Mouse (Mus musculus): ENCODE data around the gene Cpsf4l.
"Not testable (repeated sequence)": the region's sequence is repeated elsewhere in the genome, so short reads cannot be mapped to it uniquely, and the experiment has no call there.

The Cpsf4l gene

DNA sequence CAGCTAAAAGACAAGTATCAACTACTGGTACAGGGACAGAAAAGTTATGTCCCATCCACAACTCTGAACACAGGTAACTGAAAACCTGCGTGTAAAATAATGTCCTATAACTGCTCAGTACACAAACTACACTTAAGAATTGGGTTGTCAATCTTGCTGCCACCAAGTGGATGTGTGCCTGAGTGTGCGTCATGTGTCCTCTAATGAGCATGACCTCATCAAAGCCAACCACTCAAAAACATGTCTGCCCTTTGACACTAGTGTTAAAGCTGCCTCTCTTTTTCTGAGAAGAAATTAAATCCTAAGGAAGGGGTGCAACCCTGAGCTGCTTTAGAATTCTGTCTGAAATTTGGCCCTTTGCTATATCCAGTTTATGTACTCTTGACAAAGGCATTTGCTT lies 45.5 kb downstream of the Cpsf4l start:
- DNase-seq = no peak

DNA sequence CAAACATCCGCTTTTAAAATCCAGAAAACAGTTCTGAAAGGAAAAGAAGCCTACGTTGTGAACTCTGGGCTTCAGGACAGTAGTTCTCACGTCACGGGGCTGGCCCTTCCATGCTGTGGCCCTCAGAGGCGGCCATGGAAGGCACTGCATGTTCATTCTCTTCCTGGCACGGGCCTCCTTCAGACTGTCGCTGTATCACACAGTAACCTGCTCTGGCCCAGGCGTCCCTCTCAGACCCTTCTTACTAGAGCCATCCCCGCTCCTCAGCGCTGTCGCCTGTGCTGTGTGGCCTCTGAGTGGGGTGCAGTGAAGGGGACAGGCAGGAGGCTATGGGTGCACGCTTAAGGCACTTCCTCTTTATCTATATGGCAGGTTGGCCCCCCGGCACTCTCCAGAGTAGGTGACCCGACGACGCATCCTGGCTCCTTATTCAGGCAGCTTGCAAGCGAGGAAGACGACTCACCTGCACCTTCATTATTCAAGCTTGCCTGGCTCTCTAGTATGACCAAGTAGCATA lies 47.9 kb downstream of the Cpsf4l start:
- DNase-seq = no peak

DNA sequence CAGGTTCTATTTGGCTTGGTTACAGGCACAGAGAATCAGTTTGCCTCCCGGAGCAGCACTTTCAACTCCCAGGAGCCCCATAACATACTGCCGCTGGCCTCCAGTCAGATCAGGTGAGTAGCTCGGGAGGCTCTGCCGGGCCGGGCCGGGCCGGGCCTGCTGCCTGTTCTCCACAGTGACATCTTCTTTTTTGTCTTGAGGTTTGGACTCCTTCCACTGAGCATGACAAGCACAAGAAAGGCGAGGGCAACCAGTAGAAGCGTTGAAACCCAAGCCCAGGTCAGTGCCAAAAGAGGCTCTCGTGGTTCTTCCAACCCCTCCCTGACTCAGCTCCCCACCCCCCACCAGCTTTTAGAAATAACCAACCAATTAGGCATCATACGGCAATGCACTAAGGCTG lies 48.9 kb downstream of the Cpsf4l start:
- DNase-seq = no peak

DNA sequence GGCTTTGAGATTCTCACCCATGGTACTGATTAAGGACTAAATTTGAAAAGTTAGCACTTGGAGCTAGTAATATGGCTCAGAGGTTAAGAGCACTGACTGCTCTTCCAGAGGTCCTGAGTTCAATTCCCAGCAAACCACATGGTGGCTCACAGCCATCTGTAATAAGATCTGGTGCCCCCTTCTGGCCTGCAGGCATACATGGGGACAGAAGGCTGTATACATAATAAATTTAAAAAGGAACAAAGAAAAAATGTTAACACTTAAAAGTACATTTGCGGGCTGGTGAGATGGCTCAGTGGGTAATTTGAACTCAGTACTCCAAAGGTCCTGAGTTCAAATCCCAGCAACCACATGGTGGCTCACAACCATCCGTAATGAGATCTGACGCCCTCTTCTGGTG lies 49.6 kb downstream of the Cpsf4l start:
- DNase-seq = not testable (repeated sequence)

DNA sequence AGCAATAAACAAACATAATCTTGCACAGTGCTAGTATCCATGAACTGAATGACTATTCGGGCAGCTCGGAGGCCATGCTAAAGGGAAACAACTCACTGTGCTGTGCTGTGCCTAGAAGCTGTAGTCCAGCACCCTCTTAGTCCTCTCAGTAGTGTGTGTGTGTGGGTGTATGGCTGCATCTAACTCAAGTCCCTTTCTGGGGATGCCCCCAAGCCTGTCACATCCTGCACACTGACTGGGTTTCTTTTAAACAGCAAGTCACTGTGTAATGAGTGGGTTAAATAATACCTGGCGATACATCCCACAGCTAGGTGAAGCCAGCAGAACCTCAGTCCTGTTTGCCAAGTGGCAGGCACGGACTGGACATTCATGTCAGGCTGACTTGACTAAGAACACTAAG lies 51.1 kb downstream of the Cpsf4l start:
- DNase-seq = no peak

DNA sequence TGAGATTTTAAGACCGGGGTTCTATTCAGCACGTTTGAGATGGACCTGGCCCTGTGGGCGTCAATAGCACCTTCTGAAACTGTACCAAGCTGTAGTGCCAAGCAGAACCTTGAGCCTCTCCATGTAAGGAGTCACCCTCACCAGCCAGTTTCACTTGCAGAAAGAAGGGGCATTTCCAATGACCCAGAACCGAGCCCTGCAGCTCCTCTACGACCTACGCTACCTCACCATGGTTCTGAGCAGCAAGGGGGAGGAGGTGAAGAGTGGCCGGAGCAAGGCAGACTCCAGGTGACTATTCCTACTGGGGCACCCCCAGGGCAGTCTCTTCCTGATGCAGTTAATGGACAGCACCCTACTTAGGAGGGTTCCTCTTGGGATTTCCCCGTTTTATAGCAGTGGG lies 51.5 kb downstream of the Cpsf4l start:
- DNase-seq = no peak

DNA sequence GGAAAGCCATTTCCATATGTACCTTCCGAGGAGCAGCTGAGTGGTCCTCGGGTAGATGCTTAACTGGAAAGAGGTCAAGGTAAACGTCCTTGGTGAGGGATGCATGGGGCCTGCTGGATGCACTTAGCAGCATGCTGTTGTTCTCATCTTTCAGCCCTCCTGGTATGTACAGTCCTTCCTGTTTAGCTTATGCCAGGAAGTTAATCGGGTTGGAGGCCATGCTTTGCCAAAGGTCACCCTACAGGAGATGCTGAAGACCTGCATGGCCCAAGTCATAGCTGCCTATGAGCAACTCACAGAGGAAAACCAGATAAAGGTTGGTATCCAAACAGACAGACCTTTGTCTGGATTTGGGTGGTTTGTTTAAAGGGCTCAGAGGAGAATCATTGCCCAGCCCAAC lies 52.6 kb downstream of the Cpsf4l start:
- no peak for DNase-seq

DNA sequence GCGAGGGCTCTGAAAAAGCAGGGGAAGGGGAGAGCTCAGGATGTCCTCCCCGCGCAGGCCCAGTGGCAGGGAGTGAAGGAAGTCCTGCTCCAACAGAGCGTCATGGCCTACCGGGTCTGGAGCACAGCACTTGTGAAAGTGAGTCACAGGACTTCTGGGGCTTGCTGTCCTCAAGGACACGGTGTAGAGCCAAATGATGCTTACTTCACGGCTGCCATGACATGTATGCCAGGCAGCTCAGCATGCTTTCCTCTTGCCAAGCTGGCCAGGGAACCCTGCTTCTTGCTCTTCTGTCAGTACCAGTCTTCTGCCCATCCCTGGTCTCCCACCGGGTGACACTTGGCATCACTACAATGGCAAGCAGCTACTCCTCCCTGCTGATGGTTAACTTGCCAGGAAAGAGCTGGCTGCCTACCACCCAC lies 53.3 kb downstream of the Cpsf4l start:
- DNase-seq = no peak

DNA sequence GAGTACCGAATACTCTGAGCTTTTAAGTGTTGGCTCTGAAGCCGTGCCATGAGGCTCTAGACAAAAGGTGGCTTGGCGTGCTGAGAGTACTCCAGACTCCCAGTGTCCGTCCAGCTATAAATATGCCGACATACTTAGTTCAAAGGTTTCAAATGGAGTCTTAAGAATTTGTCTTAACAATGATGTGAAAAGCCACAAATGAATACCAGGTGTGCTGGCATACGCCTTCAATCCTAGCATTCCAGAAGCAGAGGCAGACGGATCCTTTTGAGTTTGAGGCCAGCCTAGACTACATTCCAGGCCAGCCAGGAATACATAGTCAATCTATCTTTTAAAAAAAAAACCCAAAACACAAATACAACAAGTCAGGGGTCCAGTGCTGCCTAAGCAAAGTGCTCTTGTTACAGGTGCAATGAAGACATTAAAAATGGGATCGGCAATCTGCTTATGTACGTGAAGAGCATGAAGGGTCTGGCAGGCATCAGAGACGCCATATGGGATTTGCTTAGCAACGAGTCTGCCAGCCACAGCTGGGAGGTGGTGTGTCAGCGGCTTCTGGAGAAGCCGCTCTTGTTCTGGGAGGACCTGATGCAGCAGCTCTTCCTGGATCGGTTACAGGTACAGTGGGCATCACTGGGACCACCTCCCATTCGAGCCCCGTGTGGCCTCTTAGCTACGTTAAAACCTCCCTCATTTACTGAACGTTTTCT lies 55.1 kb downstream of the Cpsf4l start:
- no peak for DNase-seq

DNA sequence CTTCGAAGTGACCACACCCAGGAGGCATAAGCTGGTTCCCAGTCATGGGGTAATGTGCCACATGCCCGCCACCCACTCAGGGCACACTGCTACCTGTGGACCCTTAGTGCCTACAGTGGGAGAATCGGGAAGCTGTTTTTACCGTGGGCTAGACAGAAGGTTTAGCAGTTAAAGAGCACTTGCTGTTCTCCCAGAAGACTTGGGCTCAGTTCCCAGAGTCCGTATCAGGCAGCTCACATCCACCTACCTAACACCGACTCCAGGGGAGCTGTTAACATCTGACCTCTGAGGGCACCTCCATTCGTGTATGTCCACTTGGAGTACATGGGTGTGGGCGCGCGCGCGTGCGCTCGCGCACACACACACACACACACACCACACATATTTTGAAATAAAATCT lies 55.7 kb downstream of the Cpsf4l start:
- DNase-seq = no peak

DNA sequence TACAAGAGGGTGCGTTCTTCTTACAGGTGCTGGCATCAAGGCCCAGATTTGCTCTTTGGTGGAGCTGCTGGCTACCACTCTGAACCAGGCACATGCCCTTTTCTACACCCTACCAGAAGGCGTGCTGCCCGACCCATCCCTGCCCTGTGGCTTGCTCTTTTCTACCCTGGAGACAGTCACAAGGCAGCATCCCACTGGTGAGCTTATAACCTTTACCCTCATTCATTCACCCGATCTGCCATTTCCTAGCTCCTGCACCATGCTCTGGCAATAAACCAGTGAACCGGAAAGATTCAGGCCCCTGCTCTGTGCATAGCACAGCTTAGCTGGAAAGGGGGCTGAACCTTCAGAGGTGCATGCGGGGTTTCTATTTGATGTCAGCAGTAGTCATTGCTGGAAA lies 57.3 kb downstream of the Cpsf4l start:
- no peak for DNase-seq

DNA sequence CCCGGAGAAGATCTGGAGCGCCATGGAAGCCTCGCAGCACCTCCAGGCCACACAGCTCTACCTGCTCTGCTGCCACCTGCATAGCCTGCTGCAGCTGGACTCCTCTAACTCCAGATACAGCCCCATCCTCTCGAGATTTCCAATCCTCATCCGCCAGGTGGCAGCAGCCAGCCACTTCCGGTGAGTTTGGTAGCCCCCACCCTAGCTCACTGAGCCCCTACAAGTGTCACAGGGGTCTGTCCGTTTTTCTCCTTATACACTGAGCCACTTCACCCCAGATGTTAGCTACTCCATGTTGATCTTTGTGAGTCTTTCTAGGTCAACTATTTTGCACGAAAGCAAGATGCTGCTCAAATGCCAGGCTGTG lies 57.9 kb downstream of the Cpsf4l start:
- peak; percentile 74 for DNase-seq

DNA sequence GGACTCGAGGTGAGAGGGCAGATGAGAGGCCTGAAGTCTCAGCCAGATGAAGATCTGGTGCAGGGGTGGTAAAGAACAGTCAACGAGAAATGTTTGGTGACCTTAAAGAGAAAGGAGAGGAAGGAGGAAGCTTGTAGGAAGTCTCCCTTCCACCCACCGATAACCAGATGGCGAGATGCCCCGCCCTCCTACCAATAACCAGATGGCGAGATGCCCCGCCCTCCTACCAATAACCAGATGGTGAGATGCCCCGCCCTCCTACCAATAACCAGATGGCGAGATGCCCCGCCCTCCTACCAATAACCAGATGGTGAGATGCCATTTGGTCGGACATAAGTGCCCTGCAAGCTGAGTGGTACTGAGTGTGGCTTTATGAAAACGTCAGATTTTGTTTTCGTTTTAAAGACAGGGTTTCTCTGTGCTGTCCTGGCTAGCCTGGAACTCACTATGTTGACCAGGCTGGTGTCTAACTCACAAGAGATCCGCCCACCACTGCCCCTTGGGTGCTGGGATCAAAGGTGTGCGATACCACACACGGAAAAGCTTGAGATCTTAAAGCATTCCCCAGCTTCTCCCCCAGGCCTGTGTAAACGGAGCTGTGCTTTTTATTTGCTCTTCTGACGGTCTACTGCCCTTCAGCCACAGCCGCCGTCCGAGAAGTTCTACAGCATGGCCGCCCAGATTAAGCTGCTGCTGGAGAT lies 58.5 kb downstream of the Cpsf4l start:
- DNase-seq = no peak

DNA sequence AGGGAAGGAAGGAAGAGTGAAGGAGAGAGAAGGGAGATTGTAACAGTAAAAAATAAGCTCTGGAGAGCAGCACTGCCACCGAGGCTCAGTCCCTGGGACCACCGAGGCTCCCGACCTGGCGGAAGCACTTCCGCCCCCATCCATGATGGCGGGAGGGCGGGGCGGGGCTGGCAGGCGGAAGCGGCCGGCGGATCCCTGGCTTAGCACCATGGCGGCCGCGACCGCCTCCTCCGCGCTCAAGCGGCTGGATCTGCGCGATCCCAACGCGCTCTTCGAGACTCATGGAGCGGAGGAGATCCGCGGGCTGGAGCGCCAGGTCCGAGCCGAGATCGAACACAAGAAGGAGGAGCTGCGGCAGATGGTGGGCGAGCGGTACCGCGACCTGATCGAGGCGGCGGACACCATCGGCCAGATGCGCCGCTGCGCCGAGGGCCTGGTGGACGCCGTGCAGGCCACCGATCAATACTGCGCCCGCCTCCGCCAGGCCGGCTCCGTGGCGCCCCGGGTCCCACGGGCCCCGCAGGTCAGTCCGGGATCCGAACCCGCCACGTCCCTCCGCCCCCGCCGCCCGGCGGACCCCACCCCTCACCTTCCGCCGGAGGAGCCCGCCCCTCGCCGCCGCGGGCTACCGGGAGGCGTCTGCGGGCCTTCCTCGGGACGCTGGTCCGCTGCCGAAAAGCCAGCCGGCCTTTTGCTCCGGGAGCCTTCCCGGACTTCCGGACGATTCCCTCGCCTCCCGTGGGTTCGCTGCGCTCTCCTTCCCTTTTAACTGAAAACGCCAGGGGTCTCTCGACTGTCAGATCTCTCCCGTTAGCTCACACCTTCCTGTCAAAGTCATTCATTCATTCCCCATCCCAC lies 60.2 kb downstream of the Cpsf4l start, which contains the start of gene Slc39a11:
Slc39a11 (minus strand) TSS at position 727 of the 858 bp plus-strand sequence.
- peak; percentile 80 for DNase-seq

DNA sequence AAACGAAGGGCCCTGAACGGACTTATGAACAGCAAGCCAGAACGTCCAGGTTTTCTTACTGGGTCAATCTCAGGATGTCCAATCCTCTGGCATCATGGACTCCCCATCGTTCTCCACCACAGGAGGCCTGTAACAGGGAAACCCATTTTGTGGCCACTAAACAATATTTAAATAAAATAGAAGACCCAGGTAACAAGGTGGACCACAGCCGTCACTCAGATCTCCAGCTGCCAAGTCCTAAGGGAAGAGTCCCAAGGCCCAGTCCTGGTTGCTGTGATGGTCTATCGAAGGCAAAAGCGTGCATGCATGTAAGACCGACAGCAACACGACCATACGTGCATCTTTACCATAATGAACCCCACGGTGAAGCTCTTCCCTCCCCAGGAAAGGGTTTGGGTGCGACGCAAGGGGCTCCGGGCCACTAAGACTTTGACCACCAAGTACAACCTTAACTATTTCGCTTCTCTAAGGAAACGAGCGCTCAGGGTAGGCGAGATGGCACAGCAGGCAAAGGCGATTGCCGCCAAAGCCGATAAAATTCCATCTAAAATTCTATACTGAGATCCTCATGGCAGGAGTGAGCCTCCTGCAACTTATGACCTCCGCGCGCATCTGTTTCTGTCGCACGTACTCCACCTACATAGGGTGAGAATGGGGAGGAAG lies 61.0 kb downstream of the Cpsf4l start, which contains the start of gene Cog1:
Cog1 (plus strand) TSS at position 480 of the 663 bp plus-strand sequence.
- no peak for DNase-seq
